Mouse (Mus musculus) megakaryocyte, embryonic 14.5 days (primary cell): ENCODE results near the gene Olfr214.

ENCODE experiments used
- FLI1 ChIP-seq: IDR thresholded peaks from 2 replicates; pipeline ENCODE4 v1.6.1; 2012; ENCODE audit warnings: low read length, inconsistent platforms, mixed read lengths
- GATA1 ChIP-seq: IDR thresholded peaks from 3 replicates; pipeline ENCODE4 v1.6.1; 2012; ENCODE audit warnings: mixed read lengths, low read length, inconsistent platforms, borderline replicate concordance

DNA sequence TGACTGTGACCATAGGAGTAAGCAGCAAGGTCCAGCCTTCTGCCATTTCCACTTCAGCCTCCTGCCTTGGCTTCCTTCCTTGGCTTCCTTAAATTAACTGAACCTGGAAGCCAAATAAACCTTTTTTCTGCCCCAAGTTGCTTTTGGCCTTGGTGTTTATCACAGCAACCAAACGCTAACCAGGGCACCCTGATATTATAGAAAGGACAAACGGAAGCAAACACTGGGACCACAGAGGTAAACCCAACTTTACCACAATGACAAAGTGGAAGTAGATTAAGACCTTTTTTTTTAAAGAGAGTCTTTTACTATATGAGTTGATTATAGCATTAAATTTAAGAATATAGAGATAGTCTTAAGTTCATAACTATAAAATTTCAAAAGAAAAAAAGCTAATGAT lies 11.5 kb upstream of the Olfr214 start:
- TF ChIP-seq GATA1, result no peak
- no peak for TF ChIP-seq FLI1
